Mouse (Mus musculus) adrenal gland, adult (tissue): Measurements from ENCODE around the gene BC049352.

ENCODE experiments used
- DNase-seq, 2 experiments: peaks; one replicate each; pipeline ENCODE4 v3.0.0; 2022 to 2023; ENCODE audit warnings: low spot score in 1 of 2; ENCODE audit not compliant: inconsistent age in 2 of 2

The BC049352 gene

GRCm38 (mm10) chr9:45282466-45282865 lies 100.7 kb downstream of the BC049352 start:
- DNase-seq = no peak

- DNase-seq = no peak
These were observed 109.8 kb downstream of the BC049352 start for GRCm38 (mm10) chr9:45291481-45292168.

- DNase-seq = no peak
These were observed 112.6 kb downstream of the BC049352 start for GRCm38 (mm10) chr9:45294210-45295011.

- peak; percentile 24 to 59 for DNase-seq
These were observed 117.6 kb downstream of the BC049352 start for GRCm38 (mm10) chr9:45299231-45300006.
